Mouse (Mus musculus) intestine, postnatal 0 days (tissue): Measurements from ENCODE around the gene Macrod1. TPM values are rescaled to one million over a fixed set of nuclear protein-coding genes. Genes with fewer than 3 reads are reported as not detected.

Experiments
- ATAC-seq: fragments of 200-750 bp; cut with Nextera tagmentation; 2 replicates; pipeline ENCODE4 v1.8.0; 2017; ENCODE audit warnings: mild to moderate bottlenecking, moderate TSS enrichment, moderate library complexity
- H3K27ac ChIP-seq: fragments of 300-500 bp; sonication (generic); 2 replicates; pipeline ENCODE4 v1.5.1; 2014; ENCODE audit warnings: mild to moderate bottlenecking, low read depth, low read length, moderate library complexity
- H3K27me3 ChIP-seq: fragments of 300-500 bp; sonication (generic); replicated peaks from 2 replicates; pipeline ENCODE4 v1.6.1; 2014; ENCODE audit warnings: low read length, mixed read lengths; ENCODE audit not compliant: control insufficient read depth, insufficient read depth
- H3K36me3 ChIP-seq: fragments of 300-500 bp; sonication (generic); 2 replicates; pipeline ENCODE4 v1.6.1; 2014; ENCODE audit warnings: mild to moderate bottlenecking, moderate library complexity; ENCODE audit not compliant: control insufficient read depth, insufficient read depth
- H3K4me1 ChIP-seq: fragments of 300-500 bp; sonication (generic); replicated peaks from 2 replicates; pipeline ENCODE4 v1.6.1; 2014; ENCODE audit warnings: antibody characterized with exemption, low read length, mixed read lengths; ENCODE audit not compliant: control insufficient read depth, insufficient read depth
- H3K4me2 ChIP-seq: fragments of 300-500 bp; sonication (generic); replicated peaks from 2 replicates; pipeline ENCODE4 v1.6.1; 2014; ENCODE audit warnings: low read depth, mild to moderate bottlenecking, moderate library complexity
- H3K4me3 ChIP-seq: fragments of 300-500 bp; sonication (generic); 2 replicates; pipeline ENCODE4 v1.5.1; 2014; ENCODE audit warnings: low read depth, low read length
- H3K9ac ChIP-seq: fragments of 300-500 bp; sonication (generic); 2 replicates; pipeline ENCODE4 v1.6.1; 2014; ENCODE audit warnings: mild to moderate bottlenecking, low read depth, low read length
- H3K9me3 ChIP-seq: fragments of 300-500 bp; sonication (generic); 2 replicates; pipeline ENCODE4 v1.6.1; 2016; ENCODE audit warnings: mixed run types; ENCODE audit not compliant: control insufficient read depth
- CTCF ChIP-seq: sonication (generic); IDR thresholded peaks from 2 replicates; pipeline ENCODE4 v1.5.1; 2016; ENCODE audit warnings: low read depth, mild to moderate bottlenecking, control low read depth, antibody characterized with exemption, moderate library complexity
- WGBS: fragments of 180-500 bp; shearing (Covaris S2); extraction: QIAGEN DNeasy Blood & Tissue Kit; methylation state at CpG from one replicate; pipeline ENCODE4 v1.1.7; 2014; 5-methylcytosine and 5-hydroxymethylcytosine counted together
- polyA plus RNA-seq: library from polyadenylated mRNA; unstranded; fragments of >200 nt; fragmentation: Nextera tagmentation; extraction: Ambion mirVana; gene quantifications from 2 replicates; pipeline ENCODE4 v1.2.1, GENCODE M21; 2015

The Macrod1 gene
- polyA plus RNA-seq, 1 experiment from 2014 or later = 15.1 TPM

DNA sequence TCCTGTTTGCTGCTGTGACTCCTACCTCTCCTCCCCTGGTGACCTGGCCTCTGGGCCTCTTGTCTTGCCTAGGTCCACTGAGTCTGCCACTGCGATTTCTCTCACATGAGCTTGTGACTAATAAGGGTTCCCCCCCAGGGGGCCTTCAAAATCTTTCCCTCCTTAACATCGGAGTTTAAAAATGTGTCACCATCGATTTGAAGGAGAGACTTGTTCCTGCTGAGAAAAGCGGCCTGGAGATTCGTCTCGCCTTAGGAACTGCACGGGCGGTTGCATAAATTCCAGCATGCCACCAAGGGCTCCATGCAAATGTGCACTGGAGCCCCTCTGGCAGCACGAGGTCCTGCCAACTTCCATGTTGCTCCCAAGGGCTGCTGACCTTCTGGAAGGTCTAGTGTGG lies 21.1 kb downstream of the Macrod1 start:
- ATAC-seq = no peak
- Histone ChIP-seq H3K27me3 (no peaks in the 10 kb centered on the region), H3K4me3 (no peak overlapping the region), H3K9ac (no peak overlapping the region), H3K4me2 (no peak overlapping the region), H3K27ac (no peak overlapping the region), H3K36me3 (no peaks in the 10 kb centered on the region), H3K9me3 (no peaks in the 10 kb centered on the region), H3K4me1 (no peaks in the 10 kb centered on the region)
- TF ChIP-seq CTCF = no peak
- WGBS = 84% methylated on average over 9 of the region's 9 CpGs

GRCm38 (mm10) chr19:7078271-7078670 lies 21.7 kb downstream of the Macrod1 start:
- Histone ChIP-seq H3K27me3 (no peaks in the 10 kb centered on the region), H3K4me3 (no peak overlapping the region), H3K36me3 (no peaks in the 10 kb centered on the region), H3K4me1 (no peaks in the 10 kb centered on the region), H3K27ac (no peak overlapping the region), H3K4me2 (no peak overlapping the region), H3K9me3 (no peaks in the 10 kb centered on the region), H3K9ac (no peak overlapping the region)
- 87% methylated on average over 7 of the region's 7 CpGs for WGBS
- TF ChIP-seq CTCF = no peak
- no peak for ATAC-seq

- Histone ChIP-seq H3K4me1 (no peaks in the 10 kb centered on the region), H3K4me3 (no peak overlapping the region), H3K36me3 (no peaks in the 10 kb centered on the region), H3K9me3 (no peaks in the 10 kb centered on the region), H3K27ac (no peak overlapping the region), H3K27me3 (no peaks in the 10 kb centered on the region; the same call in 1 of the 2 replicates), H3K4me2 (no peak overlapping the region), H3K9ac (no peak overlapping the region)
- no peak for TF ChIP-seq CTCF
- 51% methylated on average over 7 of the region's 7 CpGs for WGBS
- no peak for ATAC-seq
Measured at GRCm38 (mm10) chr19:7081516-7082266, 25.1 kb downstream of the Macrod1 start.

- H3K27ac ChIP-seq = no peak overlapping the region
- no peak for ATAC-seq
- H3K36me3 ChIP-seq = no peaks in the 10 kb centered on the region
- H3K4me1 ChIP-seq = no peaks in the 10 kb centered on the region
- no peak overlapping the region for H3K9ac ChIP-seq
- no peak for TF ChIP-seq CTCF
- no peaks in the 10 kb centered on the region for H3K9me3 ChIP-seq
- no peak overlapping the region for H3K4me3 ChIP-seq
- 64% methylated on average over 14 of the region's 14 CpGs for WGBS
- no peaks in the 10 kb centered on the region; the same call in 1 of the 2 replicates for H3K27me3 ChIP-seq
- H3K4me2 ChIP-seq = no peak overlapping the region
Measured at GRCm38 (mm10) chr19:7083035-7083794, 26.6 kb downstream of the Macrod1 start.

DNA sequence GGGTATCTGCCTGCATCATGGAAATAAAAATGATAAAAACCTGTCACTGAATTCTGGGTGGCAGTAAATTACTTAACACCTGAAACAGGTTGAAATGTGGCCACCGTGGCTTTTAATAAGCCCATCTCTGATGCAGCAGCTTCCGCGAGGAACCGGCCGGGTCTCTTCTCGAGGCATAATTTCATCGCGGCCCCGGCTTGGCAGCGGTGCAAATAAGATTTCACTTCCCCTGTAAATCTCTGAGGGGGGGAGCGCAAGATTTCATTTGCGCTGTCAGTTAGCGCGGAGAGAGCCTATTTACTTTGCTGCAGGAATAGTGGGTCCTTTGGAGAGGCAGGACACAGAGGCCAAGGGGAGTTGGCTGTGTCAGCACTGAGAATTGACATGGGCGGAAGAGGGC lies 28.1 kb downstream of the Macrod1 start:
- TF ChIP-seq CTCF = no peak

DNA sequence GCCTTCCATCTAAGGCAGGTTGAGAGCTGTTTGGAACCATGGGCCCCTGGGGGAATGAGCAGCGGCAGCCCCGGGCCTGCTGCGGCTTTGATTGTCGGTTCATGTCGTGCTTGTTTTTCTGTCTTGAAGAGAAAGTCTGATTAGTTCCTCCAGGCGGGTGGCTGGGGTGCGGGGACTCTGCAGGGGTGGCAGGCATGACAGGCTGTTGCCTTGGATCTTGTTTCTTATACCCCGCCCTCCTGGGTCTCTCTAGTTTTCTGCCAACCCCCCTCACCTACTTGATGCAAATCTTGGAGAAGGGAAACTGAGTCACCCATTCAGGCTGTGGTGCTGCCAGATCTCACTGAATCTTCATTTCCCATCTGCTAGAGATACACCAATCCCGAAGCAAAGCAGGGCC lies 31.9 kb downstream of the Macrod1 start:
- H3K4me1 ChIP-seq = no peaks in the 10 kb centered on the region
- H3K4me2 ChIP-seq = no peak overlapping the region
- H3K27me3 ChIP-seq = no peaks in the 10 kb centered on the region; the same call in 1 of the 2 replicates
- no peak overlapping the region for H3K4me3 ChIP-seq
- TF ChIP-seq CTCF = no peak
- H3K9ac ChIP-seq = no peak overlapping the region
- no peaks in the 10 kb centered on the region for H3K9me3 ChIP-seq
- H3K36me3 ChIP-seq = no peaks in the 10 kb centered on the region
- 34% methylated on average over 9 of the region's 9 CpGs for WGBS
- ATAC-seq = no peak
- no peak overlapping the region for H3K27ac ChIP-seq

More for the DNA sequence above, 28.1 kb downstream of the Macrod1 start:
- Histone ChIP-seq H3K4me3 (no peak overlapping the region), H3K4me1 (no peaks in the 10 kb centered on the region), H3K9me3 (no peaks in the 10 kb centered on the region), H3K27me3 (no peaks in the 10 kb centered on the region; the same call in 1 of the 2 replicates), H3K4me2 (no peak overlapping the region), H3K9ac (no peak overlapping the region), H3K36me3 (no peaks in the 10 kb centered on the region), H3K27ac (no peak overlapping the region)
- ATAC-seq = no peak
- WGBS = 53% methylated on average over 15 of the region's 15 CpGs
